10 mouse cellular contexts compared by ENCODE assay signal in the genomic region with DNA sequence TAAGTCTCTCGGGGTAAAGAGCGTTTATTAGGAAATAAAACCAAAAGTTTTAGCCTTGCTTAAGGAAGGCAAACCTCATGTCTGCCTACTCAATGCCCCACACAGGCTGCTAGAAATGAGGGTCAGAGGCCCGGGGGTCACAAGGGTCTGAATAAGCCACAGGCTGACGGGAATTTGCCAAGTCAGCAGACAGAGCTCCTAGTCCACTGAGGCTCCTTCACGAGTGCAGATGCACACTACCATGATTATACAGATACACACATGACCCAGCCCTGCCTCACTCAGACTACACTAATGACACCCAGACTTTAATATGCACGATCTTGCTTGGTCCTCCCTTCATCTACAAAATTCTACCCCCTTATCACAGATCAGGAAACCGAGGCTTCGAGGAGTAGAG. TPM values are rescaled to one million over a fixed set of nuclear protein-coding genes. Genes with fewer than 3 reads are reported as not detected.
DNase-seq lines count a peak whose midpoint lies in the region; ATAC-seq and TF ChIP-seq lines count a peak whose summit lies in the region.
"Had no signal": no experiment of that assay in that cellular context is flagged by ENCODE, and none has a peak within 500 bp of the region (broad histone marks: within the 10 kb centered on the region; RNA-seq: fewer than 3 reads in every experiment).

No protein-coding gene starts in this region.

- no peak for TF ChIP-seq CTCF in hindbrain, postnatal 0 days (IDR thresholded peaks at IDR 0.05; ENCODE audit: low read depth)
- TF ChIP-seq CTCF in left cerebral cortex, adult 2 months (IDR thresholded peaks at IDR 0.05): no peak

- intact Hi-C loops in left cerebral cortex, adult 2 months (cut with DNase I): no loop called here

- peaks cover 56% of the 10 kb centered on the region for H3K36me3 ChIP-seq in hindbrain, embryonic 10.5 days
- H3K36me3 ChIP-seq in hindbrain, postnatal 0 days (ENCODE audit: insufficient read depth, low read length): no peaks in the 10 kb centered on the region
- no peaks in the 10 kb centered on the region for H3K36me3 ChIP-seq in limb, embryonic 12.5 days
- no peaks in the 10 kb centered on the region for H3K36me3 ChIP-seq in stomach, embryonic 15.5 days

- H3K9me3 ChIP-seq in hindbrain, embryonic 10.5 days: no peaks in the 10 kb centered on the region
- no peaks in the 10 kb centered on the region for H3K9me3 ChIP-seq in hindbrain, postnatal 0 days (ENCODE audit: low read length)
- no peaks in the 10 kb centered on the region for H3K9me3 ChIP-seq in limb, embryonic 12.5 days
- no peaks in the 10 kb centered on the region for H3K9me3 ChIP-seq in stomach, embryonic 15.5 days

- H3K4me2 ChIP-seq in hindbrain, postnatal 0 days (ENCODE audit: low read depth, low read length): no peak overlapping the region
- H3K4me2 ChIP-seq in limb, embryonic 12.5 days: 0 out of 2 replicates have a peak overlapping the region, but pooled peaks have one; percentile 16
- peak overlapping the region; percentile 38 for H3K4me2 ChIP-seq in stomach, embryonic 15.5 days

- 67% methylated on average over 8 of the region's 8 CpGs for WGBS in hindbrain, embryonic 10.5 days
- whole genome bisulfite sequencing in hindbrain, postnatal 0 days: 56% methylated on average over 8 of the region's 8 CpGs
- WGBS in limb, embryonic 12.5 days: 62% methylated on average over 8 of the region's 8 CpGs
- WGBS in stomach, embryonic 15.5 days: 64% methylated on average over 8 of the region's 8 CpGs

- H3K4me3 ChIP-seq in hindbrain, embryonic 10.5 days: peak overlapping the region; percentile 28; the same call in 1 of the 2 replicates
- H3K4me3 ChIP-seq in hindbrain, postnatal 0 days (ENCODE audit: low read length): no peak overlapping the region
- H3K4me3 ChIP-seq in limb, embryonic 12.5 days (replicated peaks): no peak overlapping the region
- no peak overlapping the region for H3K4me3 ChIP-seq in stomach, embryonic 15.5 days (replicated peaks)
- no peak overlapping the region for H3K4me3 ChIP-seq in left cerebral cortex, adult 2 months

- H3K27me3 ChIP-seq in hindbrain, embryonic 10.5 days (ENCODE audit: insufficient read depth, poor library complexity, severe bottlenecking): peaks cover 11% of the 10 kb centered on the region
- no peaks in the 10 kb centered on the region for H3K27me3 ChIP-seq in hindbrain, postnatal 0 days (ENCODE audit: insufficient read depth, low read length)
- H3K27me3 ChIP-seq in limb, embryonic 12.5 days: peaks cover 40% of the 10 kb centered on the region
- peaks cover 4% of the 10 kb centered on the region; the same call in 1 of the 2 replicates for H3K27me3 ChIP-seq in stomach, embryonic 15.5 days (replicated peaks)

- no peak overlapping the region for H3K27ac ChIP-seq in hindbrain, embryonic 10.5 days
- no peak overlapping the region for H3K27ac ChIP-seq in hindbrain, postnatal 0 days
- H3K27ac ChIP-seq in limb, embryonic 12.5 days: no peak overlapping the region
- H3K27ac ChIP-seq in stomach, embryonic 15.5 days: peak overlapping the region; percentile 67
- no peak overlapping the region for H3K27ac ChIP-seq in left cerebral cortex, adult 2 months
- H3K27ac ChIP-seq: kidney, postnatal 0 days had no signal

- H3K9ac ChIP-seq in hindbrain, postnatal 0 days (replicated peaks; ENCODE audit: low read length): no peak overlapping the region
- H3K9ac ChIP-seq in limb, embryonic 12.5 days (replicated peaks): no peak overlapping the region; the same call in 1 of the 2 replicates
- H3K9ac ChIP-seq in stomach, embryonic 15.5 days: no peak overlapping the region

- no peak for DNase-seq in hindbrain, embryonic 10.5 days (ENCODE audit: low spot score)
- no peak for DNase-seq in hindbrain, postnatal 0 days (ENCODE audit: low spot score)
- peak; percentile 22 for DNase-seq in testis, postnatal 10 days (ENCODE audit: low spot score)
- no peak for DNase-seq in testis, postnatal 14 days (ENCODE audit: low spot score)
- DNase-seq in adrenal gland, postnatal 10 days: no peak
- no peak for DNase-seq in left cerebral cortex, adult 2 months (ENCODE audit: extremely low spot score in 1 of 2, low spot score in 2 of 2)
- DNase-seq: lung, postnatal 14 days had no signal

- H3K4me1 ChIP-seq in hindbrain, embryonic 10.5 days (replicated peaks): peaks cover 91% of the 10 kb centered on the region
- H3K4me1 ChIP-seq in hindbrain, postnatal 0 days (ENCODE audit: insufficient read depth, low read length): 0 out of 2 replicates have a peak, but pooled peaks cover 4% of the 10 kb centered on the region
- H3K4me1 ChIP-seq in limb, embryonic 12.5 days (replicated peaks): peaks cover 24% of the 10 kb centered on the region
- peaks cover 31% of the 10 kb centered on the region for H3K4me1 ChIP-seq in stomach, embryonic 15.5 days

- no peak for ATAC-seq in hindbrain, postnatal 0 days
- no peak for ATAC-seq in limb, embryonic 12.5 days (ENCODE audit: insufficient number of reproducible peaks, insufficient read depth, low FRiP score, low TSS enrichment, low read depth)
- ATAC-seq in stomach, embryonic 15.5 days (ENCODE audit: insufficient read depth, low FRiP score, low read depth): no peak

RNA-seq across cellular contexts. Expression of a gene that starts 4.0 kb away (rescaled TPM):
- polyA plus RNA-seq in hindbrain, embryonic 10.5 days (2016; fragmentation: Nextera tagmentation; extraction: Ambion mirVana): 13.3 and 17.6 TPM in 2 replicates
- total RNA-seq in hindbrain, postnatal 0 days (2014; rRNA removed): 17.7 and 23.3 TPM in 2 replicates
- polyA plus RNA-seq in hindbrain, postnatal 0 days (2015; fragmentation: Nextera tagmentation; extraction: Ambion mirVana): 11.2 and 13.0 TPM in 2 replicates
- polyA plus RNA-seq in limb, embryonic 12.5 days (2016; fragmentation: Nextera tagmentation; extraction: Ambion mirVana): 4.2 and 4.3 TPM in 2 replicates
- 9.4 and 11.1 TPM in 2 replicates for polyA plus RNA-seq in stomach, embryonic 15.5 days (2015; fragmentation: Nextera tagmentation; extraction: Ambion mirVana)
- total RNA-seq in adrenal gland, postnatal 10 days (2021): 10 to 100 TPM in 1 of 2 experiments, 1 to 10 TPM in 1; 9.2 to 16.4 TPM
- total RNA-seq in left cerebral cortex, adult 2 months (2021): 10 to 100 TPM; 23.2 to 30.1 TPM

RNA-seq across cellular contexts. Expression of a gene that starts 58.7 kb away (rescaled TPM):
- 50.3 and 50.8 TPM in 2 replicates for polyA plus RNA-seq in hindbrain, embryonic 10.5 days (2016; fragmentation: Nextera tagmentation; extraction: Ambion mirVana)
- total RNA-seq in hindbrain, postnatal 0 days (2014; rRNA removed): 28.9 and 30.4 TPM in 2 replicates
- 15.8 and 16.3 TPM in 2 replicates for polyA plus RNA-seq in hindbrain, postnatal 0 days (2015; fragmentation: Nextera tagmentation; extraction: Ambion mirVana)
- 67.9 and 76.3 TPM in 2 replicates for polyA plus RNA-seq in limb, embryonic 12.5 days (2016; fragmentation: Nextera tagmentation; extraction: Ambion mirVana)
- 39.9 and 46.9 TPM in 2 replicates for polyA plus RNA-seq in stomach, embryonic 15.5 days (2015; fragmentation: Nextera tagmentation; extraction: Ambion mirVana)
- 10 to 100 TPM; 53.2 to 59.0 TPM for total RNA-seq in adrenal gland, postnatal 10 days (2021)
- 10 to 100 TPM; 44.1 to 45.0 TPM for total RNA-seq in left cerebral cortex, adult 2 months (2021)
